ENCODE assay signal across 8 mouse cellular contexts in the genomic region with DNA sequence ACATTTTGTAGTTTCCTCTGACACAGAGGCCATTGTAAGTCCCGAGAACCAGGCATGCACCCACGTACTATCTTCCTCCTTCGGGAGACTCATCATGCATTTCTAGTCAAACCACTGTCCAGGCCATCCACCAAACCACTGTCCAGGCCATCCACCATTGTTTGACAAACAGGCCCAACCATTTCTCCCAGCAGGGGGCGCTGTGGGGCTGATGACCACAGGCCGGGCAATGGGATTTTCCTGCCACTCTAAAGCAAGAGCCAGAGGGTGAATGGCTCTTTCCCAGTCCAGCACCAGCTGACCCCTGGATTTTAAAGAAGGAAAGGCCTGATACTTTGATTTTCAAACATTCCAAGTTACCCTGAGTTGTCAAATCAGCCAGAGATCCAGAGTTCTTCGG. TPM values are rescaled to one million over a fixed set of nuclear protein-coding genes. Genes with fewer than 3 reads are reported as not detected.
DNase-seq lines count a peak whose midpoint lies in the region; ATAC-seq and TF ChIP-seq lines count a peak whose summit lies in the region.

No protein-coding gene starts in this region.

- no peak for ATAC-seq in heart, embryonic 12.5 days (ENCODE audit: insufficient number of reproducible peaks, low FRiP score)
- no peak for ATAC-seq in limb, embryonic 12.5 days (ENCODE audit: insufficient number of reproducible peaks, insufficient read depth, low FRiP score, low TSS enrichment, low read depth)

- H3K27ac ChIP-seq in heart, adult 2 months, result no peak overlapping the region
- no peak overlapping the region for H3K27ac ChIP-seq in heart, embryonic 12.5 days (ENCODE audit: poor library complexity, severe bottlenecking)
- peak overlapping the region; percentile 58 for H3K27ac ChIP-seq in limb, embryonic 12.5 days

- H3K9me3 ChIP-seq in heart, embryonic 12.5 days (replicated peaks), result no peaks in the 10 kb centered on the region
- H3K9me3 ChIP-seq in E14TG2a.4 (ENCODE audit: low read length), result no peaks in the 10 kb centered on the region
- no peaks in the 10 kb centered on the region for H3K9me3 ChIP-seq in limb, embryonic 12.5 days

- H3K4me1 ChIP-seq in heart, adult 2 months (ENCODE audit: control insufficient read depth, insufficient read depth, low read length), result no peaks in the 10 kb centered on the region
- no peaks in the 10 kb centered on the region for H3K4me1 ChIP-seq in heart, embryonic 12.5 days (replicated peaks)
- H3K4me1 ChIP-seq in E14TG2a.4 (replicated peaks; ENCODE audit: low read depth, low read length), result no peaks in the 10 kb centered on the region
- H3K4me1 ChIP-seq in limb, embryonic 12.5 days (replicated peaks), result peaks cover 24% of the 10 kb centered on the region

- H3K27me3 ChIP-seq in heart, adult 2 months (ENCODE audit: control insufficient read depth, insufficient read depth, low read length), result no peaks in the 10 kb centered on the region
- H3K27me3 ChIP-seq in heart, embryonic 12.5 days (replicated peaks), result no peaks in the 10 kb centered on the region
- H3K27me3 ChIP-seq in E14TG2a.4 (ENCODE audit: insufficient read depth, low read length), result no peaks in the 10 kb centered on the region
- H3K27me3 ChIP-seq in limb, embryonic 12.5 days, result peaks cover 36% of the 10 kb centered on the region

- intact Hi-C loops in heart, adult 2 months (cut with DNase I), result no loop called here

- no peaks in the 10 kb centered on the region for H3K36me3 ChIP-seq in heart, adult 2 months (ENCODE audit: control insufficient read depth, insufficient read depth, low read length)
- H3K36me3 ChIP-seq in heart, embryonic 12.5 days, result no peaks in the 10 kb centered on the region
- no peaks in the 10 kb centered on the region for H3K36me3 ChIP-seq in E14TG2a.4 (ENCODE audit: insufficient read depth, low read length)
- no peaks in the 10 kb centered on the region for H3K36me3 ChIP-seq in limb, embryonic 12.5 days

- DNase-seq in heart, adult 2 months, result peak; percentile 17 to 61
- peak; percentile 27 for DNase-seq in c-Kit-positive CD71-positive TER-119-positive erythroid progenitor cells, embryonic 14.5 days (ENCODE audit: low spot score)
- DNase-seq in gastrocnemius, postnatal 25 days, result peak; percentile 9
- DNase-seq in ovary, postnatal 14 days (ENCODE audit: low spot score), result peak; percentile 26
- peak; percentile 77 for DNase-seq in thymus, postnatal 4 days

- no peaks in the 10 kb centered on the region for H3K79me2 ChIP-seq in heart, adult 2 months (replicated peaks; ENCODE audit: control insufficient read depth, insufficient read depth, low read length)

- TF ChIP-seq EP300 in heart, adult 2 months (IDR thresholded peaks at IDR 0.05; ENCODE audit: insufficient read depth, low read depth, low read length), result no peak

- 72% methylated on average over 6 of the region's 6 CpGs for WGBS in heart, adult 2 months
- WGBS in heart, embryonic 12.5 days, result 70% methylated on average over 6 of the region's 6 CpGs
- 69% methylated on average over 6 of the region's 6 CpGs for WGBS in limb, embryonic 12.5 days

- no peak overlapping the region for H3K4me2 ChIP-seq in heart, embryonic 12.5 days
- H3K4me2 ChIP-seq in limb, embryonic 12.5 days, result no peak overlapping the region

- no peak overlapping the region for H3K9ac ChIP-seq in heart, adult 2 months (ENCODE audit: low read depth, low read length)
- H3K9ac ChIP-seq in heart, embryonic 12.5 days, result no peak overlapping the region
- no peak overlapping the region for H3K9ac ChIP-seq in limb, embryonic 12.5 days (replicated peaks)

- peak; percentile 70 for TF ChIP-seq CTCF in heart, adult 2 months (IDR thresholded peaks at IDR 0.05)
- peak; percentile 70 for TF ChIP-seq CTCF in E14TG2a.4 (conservative IDR thresholded peaks at IDR 0.05; ENCODE audit: low read length)

- no peak overlapping the region for H3K4me3 ChIP-seq in heart, adult 2 months
- H3K4me3 ChIP-seq in heart, embryonic 12.5 days, result no peak overlapping the region
- no peak overlapping the region for H3K4me3 ChIP-seq in E14TG2a.4 (replicated peaks; ENCODE audit: low read length)
- H3K4me3 ChIP-seq in limb, embryonic 12.5 days (replicated peaks), result no peak overlapping the region

- TF ChIP-seq POLR2A in heart, adult 2 months (IDR thresholded peaks at IDR 0.05; ENCODE audit: insufficient read depth, low read depth, low read length), result no peak

RNA-seq across cellular contexts. Expression of gene Slc1a2, which starts 16.8 kb away (rescaled TPM):
- total RNA-seq in heart, adult 2 months (2021), result under 1 TPM; 0.29 to 0.50 TPM
- polyA plus RNA-seq in heart, adult 2 months (2012; rRNA removed), result 0.12 and 0.76 TPM in 2 replicates
- polyA plus RNA-seq in heart, embryonic 12.5 days (2016; fragmentation: Nextera tagmentation; extraction: Ambion mirVana), result 0.27 and 0.47 TPM in 2 replicates
- under 1 TPM; 0.05 to 0.69 TPM for total RNA-seq in gastrocnemius, postnatal 25 days (2021)
- polyA plus RNA-seq in limb, embryonic 12.5 days (2016; fragmentation: Nextera tagmentation; extraction: Ambion mirVana), result 0.16 and 0.37 TPM in 2 replicates

Comparison
In these comparisons a context has a peak if more than half of its experiments do, and no peak if none do; other contexts are left out.
1. DNase-seq: peak in every context shown above with its lines; median percentile 77 in thymus, postnatal 4 days; 39 in heart, adult 2 months; 27 in c-Kit-positive CD71-positive TER-119-positive erythroid progenitor cells, embryonic 14.5 days; 26 in ovary, postnatal 14 days; 9 in gastrocnemius, postnatal 25 days.